Mouse (Mus musculus) fat pad, adult 2 months (tissue): ENCODE data around the gene Pla2g16.
A peak's percentile ranks its signal among the peaks of the same experiment; 100 is the strongest.

ENCODE experiments used
- DNase-seq: peaks from one replicate; pipeline ENCODE4 v3.0.0-alpha.2; 2011; ENCODE audit warnings: low read depth, low spot score; ENCODE audit errors: extremely low read depth

Pla2g16 gene

GRCm38 (mm10) chr19:7563676-7564075, 6.4 kb downstream of the Pla2g16 start:
- DNase-seq, result no peak

GRCm38 (mm10) chr19:7564457-7564856, 7.2 kb downstream of the Pla2g16 start:
- DNase-seq, result no peak

- no peak for DNase-seq
Observed at GRCm38 (mm10) chr19:7566826-7567225, 9.6 kb downstream of the Pla2g16 start.

- DNase-seq, result no peak
Observed at GRCm38 (mm10) chr19:7568364-7568763, 11.1 kb downstream of the Pla2g16 start.

GRCm38 (mm10) chr19:7569650-7570049, 12.4 kb downstream of the Pla2g16 start:
- no peak for DNase-seq

- DNase-seq, result no peak
Observed at GRCm38 (mm10) chr19:7576180-7576579, 18.9 kb downstream of the Pla2g16 start.

GRCm38 (mm10) chr19:7577710-7578109, 20.5 kb downstream of the Pla2g16 start:
- no peak for DNase-seq

- DNase-seq, result no peak
Observed at GRCm38 (mm10) chr19:7581042-7581441, 23.8 kb downstream of the Pla2g16 start.

GRCm38 (mm10) chr19:7583101-7583500, 25.8 kb downstream of the Pla2g16 start:
- DNase-seq, result no peak

GRCm38 (mm10) chr19:7583599-7583998, 26.3 kb downstream of the Pla2g16 start:
- DNase-seq, result no peak

- no peak for DNase-seq
Observed at GRCm38 (mm10) chr19:7585279-7585678, 28.0 kb downstream of the Pla2g16 start.

- no peak for DNase-seq
Observed at GRCm38 (mm10) chr19:7585764-7586163, 28.5 kb downstream of the Pla2g16 start.

GRCm38 (mm10) chr19:7590795-7591194, 33.5 kb downstream of the Pla2g16 start:
- no peak for DNase-seq

GRCm38 (mm10) chr19:7592018-7592417, 34.8 kb downstream of the Pla2g16 start:
- DNase-seq, result no peak

- DNase-seq, result no peak
Observed at GRCm38 (mm10) chr19:7595534-7595933, 38.3 kb downstream of the Pla2g16 start.

GRCm38 (mm10) chr19:7598481-7598880, 41.2 kb downstream of the Pla2g16 start:
- DNase-seq, result peak; percentile 86

- DNase-seq, result no peak
Observed at GRCm38 (mm10) chr19:7601551-7601950, 44.3 kb downstream of the Pla2g16 start.

- no peak for DNase-seq
Observed at GRCm38 (mm10) chr19:7604107-7604506, 46.8 kb downstream of the Pla2g16 start.

GRCm38 (mm10) chr19:7605013-7605412, 47.8 kb downstream of the Pla2g16 start:
- no peak for DNase-seq

- no peak for DNase-seq
Observed at GRCm38 (mm10) chr19:7605930-7606783, 48.9 kb downstream of the Pla2g16 start.

GRCm38 (mm10) chr19:7606801-7607689, 49.8 kb downstream of the Pla2g16 start, which contains the start of gene Lgals12:
TSS of gene Lgals12 (minus strand) at chr19:7607193.
- DNase-seq, result no peak
